Mouse (Mus musculus) spleen, adult 18-20 months (tissue): ENCODE results near the gene Tbc1d14.

Source experiments
- DNase-seq, 2 experiments: peaks; one replicate each; pipeline ENCODE4 v3.0.0; 2022; ENCODE audit warnings: mixed read lengths in 2 of 2

The Tbc1d14 gene

GRCm38 (mm10) chr5:36494709-36495108 lies 98.4 kb downstream of the Tbc1d14 start:
- DNase-seq: no peak

GRCm38 (mm10) chr5:36493919-36494318 lies 99.2 kb downstream of the Tbc1d14 start:
- DNase-seq: no peak

GRCm38 (mm10) chr5:36489225-36489624 lies 103.9 kb downstream of the Tbc1d14 start:
- peak in 1 of 2 experiments; percentile 43 for DNase-seq

- DNase-seq: no peak
Measured at GRCm38 (mm10) chr5:36485306-36485705, 107.8 kb downstream of the Tbc1d14 start.

- peak; percentile 96 to 98 for DNase-seq
Measured at GRCm38 (mm10) chr5:36484171-36484990, 108.7 kb downstream of the Tbc1d14 start, which contains the start of the genes Tada2b and Ccdc96. Tada2b (minus strand) TSS chr5:36484285. Ccdc96 (plus strand) TSS chr5:36484588.

- DNase-seq: peak in 1 of 2 experiments; percentile 52
Measured at GRCm38 (mm10) chr5:36483203-36484101, 109.6 kb downstream of the Tbc1d14 start.

GRCm38 (mm10) chr5:36481114-36481513 lies 112.0 kb downstream of the Tbc1d14 start:
- no peak for DNase-seq

GRCm38 (mm10) chr5:36480398-36480797 lies 112.7 kb downstream of the Tbc1d14 start:
- peak; percentile 19 to 31 for DNase-seq

GRCm38 (mm10) chr5:36479735-36480134 lies 113.3 kb downstream of the Tbc1d14 start:
- DNase-seq: no peak

GRCm38 (mm10) chr5:36478540-36479420 lies 114.3 kb downstream of the Tbc1d14 start:
- no peak for DNase-seq

GRCm38 (mm10) chr5:36477486-36477885 lies 115.6 kb downstream of the Tbc1d14 start:
- no peak for DNase-seq

- DNase-seq: peak; percentile 52 to 72
Measured at GRCm38 (mm10) chr5:36474283-36474682, 118.8 kb downstream of the Tbc1d14 start.

- DNase-seq: no peak
Measured at GRCm38 (mm10) chr5:36472876-36473655, 120.0 kb downstream of the Tbc1d14 start.

GRCm38 (mm10) chr5:36471206-36471605 lies 121.9 kb downstream of the Tbc1d14 start:
- no peak for DNase-seq

GRCm38 (mm10) chr5:36465889-36466288 lies 127.2 kb downstream of the Tbc1d14 start:
- no peak for DNase-seq

- DNase-seq: peak; percentile 93 to 97
Measured at GRCm38 (mm10) chr5:36464709-36465661, 128.1 kb downstream of the Tbc1d14 start, which contains the start of gene Grpel1. Grpel1 (plus strand) TSS chr5:36464998.

GRCm38 (mm10) chr5:36463391-36463790 lies 129.7 kb downstream of the Tbc1d14 start:
- no peak for DNase-seq

GRCm38 (mm10) chr5:36462810-36463209 lies 130.3 kb downstream of the Tbc1d14 start:
- peak; percentile 67 to 91 for DNase-seq

GRCm38 (mm10) chr5:36461231-36461630 lies 131.8 kb downstream of the Tbc1d14 start:
- DNase-seq: no peak

- DNase-seq: no peak
Measured at GRCm38 (mm10) chr5:36460712-36461111, 132.4 kb downstream of the Tbc1d14 start.
